Mouse (Mus musculus): ENCODE data around the gene Mkln1.

Gene Mkln1

GRCm38 (mm10) chr6:31399566-31399965 is 1.0 kb downstream of the Mkln1 start:
- DNase-seq = no peak

DNA sequence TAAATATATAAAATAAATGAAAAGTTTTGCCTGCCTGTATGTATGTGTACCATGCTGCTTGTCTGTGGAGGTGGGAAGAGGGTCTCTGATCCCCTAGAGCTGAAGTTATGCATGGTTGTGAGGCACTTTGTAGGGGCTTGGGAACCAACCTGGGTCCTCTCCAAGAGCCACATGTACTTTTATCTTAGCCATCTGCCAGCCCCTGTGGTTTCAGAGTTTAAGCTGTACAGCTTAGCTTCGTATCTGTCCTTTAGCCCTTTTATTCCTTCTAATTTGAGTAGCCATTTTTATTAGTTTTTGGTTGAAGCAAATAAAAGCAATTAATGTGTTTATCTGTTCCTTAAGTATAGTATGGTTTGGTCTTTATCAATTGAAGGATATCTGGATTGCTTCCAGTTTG is 12.5 kb downstream of the Mkln1 start:
- no peak for DNase-seq

DNA sequence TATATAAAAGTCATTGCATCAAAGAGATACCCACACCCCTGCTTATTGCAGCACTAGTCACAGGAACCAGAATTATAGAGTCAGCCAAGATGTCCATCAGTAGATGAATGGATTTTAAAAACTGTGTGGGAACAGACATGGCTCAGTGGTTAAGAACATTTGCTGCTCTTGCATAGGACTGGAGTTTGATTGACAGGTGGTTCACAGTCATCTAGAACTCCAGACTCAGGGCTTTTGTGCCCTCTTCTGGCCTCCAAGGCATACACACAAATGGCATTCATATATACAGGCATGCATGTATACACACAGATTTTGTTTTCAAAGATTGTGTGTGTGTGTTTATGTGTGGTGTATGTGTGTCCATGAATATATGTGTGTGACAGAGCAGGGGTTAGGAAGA is 14.0 kb downstream of the Mkln1 start:
- DNase-seq = no peak

GRCm38 (mm10) chr6:31413556-31413955 is 15.0 kb downstream of the Mkln1 start:
- DNase-seq = no peak

DNA sequence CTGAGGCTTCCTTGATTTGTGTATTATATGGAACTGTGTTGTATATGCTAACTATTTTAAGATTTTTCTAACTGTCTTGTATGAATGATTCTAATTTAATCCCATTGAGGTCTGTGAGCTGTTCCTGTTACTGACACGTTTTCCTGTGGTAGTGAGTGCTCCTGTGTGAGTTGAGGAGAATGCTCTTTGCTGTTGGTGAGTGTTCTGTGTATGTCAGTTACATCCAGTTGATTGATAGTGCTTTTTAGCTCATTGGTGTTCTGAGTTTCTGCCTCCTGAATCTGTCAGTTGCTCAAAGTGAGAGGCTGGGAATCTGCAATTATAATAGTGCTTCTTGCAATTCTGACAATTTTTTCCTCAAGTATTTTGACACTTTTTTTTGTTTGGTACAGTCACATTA is 15.8 kb downstream of the Mkln1 start:
- no peak for DNase-seq

- DNase-seq = no peak
These were observed 26.9 kb downstream of the Mkln1 start for GRCm38 (mm10) chr6:31425428-31425827.

DNA sequence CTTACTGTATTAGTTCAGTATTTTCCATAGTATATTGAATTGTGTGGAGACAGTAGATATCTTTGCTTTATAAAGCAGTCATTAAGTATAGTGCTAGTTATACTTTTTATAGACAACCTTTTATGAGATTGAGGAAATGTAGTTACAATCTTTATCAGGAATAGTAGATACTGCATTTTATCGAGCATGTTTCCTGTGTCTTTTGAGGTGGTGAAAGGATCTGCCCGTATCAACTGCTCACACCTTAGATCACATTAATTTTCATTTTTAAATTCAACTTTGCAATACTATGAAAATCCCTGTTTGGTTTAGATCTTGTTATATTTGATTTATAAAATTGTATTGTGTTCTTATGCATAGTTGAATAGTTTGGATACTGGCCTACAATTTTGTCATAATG is 38.7 kb downstream of the Mkln1 start:
- no peak for DNase-seq

- DNase-seq = no peak
These were observed 46.7 kb downstream of the Mkln1 start for GRCm38 (mm10) chr6:31445258-31445657.

- peak; percentile 12 for DNase-seq
These were observed 55.2 kb downstream of the Mkln1 start for GRCm38 (mm10) chr6:31453735-31454134.

DNA sequence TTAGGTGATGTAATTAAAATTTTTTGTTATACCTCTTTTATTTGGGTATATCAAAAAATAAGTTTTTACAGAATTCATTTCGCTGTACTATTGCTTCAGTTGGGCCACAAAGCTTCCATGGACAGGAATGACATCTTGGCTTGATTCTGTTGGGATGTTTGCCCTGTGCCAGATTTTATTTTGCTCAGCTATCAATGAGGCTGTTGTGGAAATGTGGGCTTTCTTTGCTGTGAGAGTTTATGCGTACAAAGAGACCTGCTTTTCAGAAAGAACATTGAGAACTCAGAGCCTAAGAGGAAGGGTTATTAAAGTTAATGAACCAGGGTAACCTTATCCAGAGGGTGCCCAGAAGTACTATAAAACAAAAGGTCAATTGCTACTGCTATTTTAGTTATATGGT is 56.8 kb downstream of the Mkln1 start:
- DNase-seq = no peak

DNA sequence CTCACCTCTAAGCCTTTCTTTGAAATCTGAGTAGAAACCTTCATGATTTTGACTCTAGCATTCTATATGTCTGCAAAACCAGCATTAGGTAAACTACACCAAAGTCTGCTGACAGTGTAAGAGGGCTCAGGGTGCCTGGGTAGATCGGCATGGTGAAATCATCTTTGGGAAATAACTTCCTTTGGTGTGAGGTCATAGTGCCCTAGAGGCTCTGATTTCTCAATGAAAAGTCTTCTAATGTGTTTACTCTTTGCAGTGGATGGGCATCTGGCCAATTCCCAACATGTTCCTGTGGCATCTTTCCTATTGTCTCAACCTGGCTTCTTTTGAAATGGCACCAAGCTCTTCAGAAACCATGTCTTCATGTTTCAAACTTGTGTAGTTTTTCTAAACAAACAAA is 58.5 kb downstream of the Mkln1 start:
- DNase-seq = no peak

DNA sequence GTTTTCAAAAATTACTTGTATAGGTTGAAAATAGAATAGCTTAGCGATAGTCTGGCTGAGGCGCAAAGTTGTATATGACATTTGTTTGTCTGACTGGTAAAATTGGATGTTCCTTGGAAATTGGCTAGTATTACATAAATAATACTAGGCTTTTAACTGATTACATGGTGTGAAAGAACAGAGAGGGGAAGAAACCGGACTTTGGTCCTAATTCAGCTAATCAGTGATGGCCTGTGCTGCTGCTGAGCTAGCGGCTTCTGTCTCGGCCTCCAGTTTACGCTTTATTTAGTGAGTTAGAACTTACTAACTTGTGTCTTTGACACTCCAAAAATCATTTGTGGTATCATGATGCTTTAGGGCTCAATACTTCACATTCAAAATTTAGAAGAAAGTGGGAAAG is 70.9 kb downstream of the Mkln1 start:
- no peak for DNase-seq

- no peak for DNase-seq
These were observed 79.7 kb downstream of the Mkln1 start for GRCm38 (mm10) chr6:31478221-31478620.

DNA sequence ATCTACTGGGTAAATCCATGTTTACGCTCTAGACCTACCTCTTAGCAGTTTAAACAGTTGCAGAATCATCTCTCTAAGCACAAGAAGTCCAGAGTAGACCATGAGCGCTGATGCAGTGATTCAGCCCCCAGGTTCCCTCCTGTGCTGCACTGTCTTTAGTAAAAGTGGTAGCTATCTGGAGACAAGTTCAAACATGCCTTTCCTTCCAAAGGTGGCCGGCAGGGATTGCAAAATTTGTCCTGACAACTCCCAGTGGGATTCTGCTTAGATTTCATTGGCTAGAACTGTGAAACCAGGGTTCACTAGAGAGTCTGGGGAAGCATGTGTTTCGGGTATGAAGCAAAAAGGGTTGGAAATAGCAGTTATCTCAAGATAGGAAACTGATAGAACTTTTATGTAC is 81.5 kb downstream of the Mkln1 start:
- DNase-seq = no peak

DNA sequence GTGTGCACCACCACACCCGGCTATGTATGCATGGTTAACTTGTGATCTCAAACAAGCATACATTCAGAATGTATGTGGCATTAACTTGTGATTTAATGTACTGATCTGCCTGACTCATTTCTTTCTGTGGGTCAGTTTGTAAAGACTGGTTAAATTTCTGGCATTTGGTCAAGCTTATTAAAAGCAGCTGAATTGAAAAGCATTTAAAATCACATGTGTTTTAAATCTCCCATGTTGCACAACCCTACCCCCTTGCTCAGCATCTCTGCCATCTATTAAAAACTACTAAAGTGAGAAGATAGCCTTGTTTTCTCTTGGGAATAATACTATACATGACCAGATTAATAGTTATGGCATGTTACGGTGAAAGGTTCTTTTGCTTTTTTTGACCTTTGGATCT is 88.1 kb downstream of the Mkln1 start:
- DNase-seq = no peak

- no peak for DNase-seq
These were observed 91.4 kb downstream of the Mkln1 start for GRCm38 (mm10) chr6:31489950-31490349.

DNA sequence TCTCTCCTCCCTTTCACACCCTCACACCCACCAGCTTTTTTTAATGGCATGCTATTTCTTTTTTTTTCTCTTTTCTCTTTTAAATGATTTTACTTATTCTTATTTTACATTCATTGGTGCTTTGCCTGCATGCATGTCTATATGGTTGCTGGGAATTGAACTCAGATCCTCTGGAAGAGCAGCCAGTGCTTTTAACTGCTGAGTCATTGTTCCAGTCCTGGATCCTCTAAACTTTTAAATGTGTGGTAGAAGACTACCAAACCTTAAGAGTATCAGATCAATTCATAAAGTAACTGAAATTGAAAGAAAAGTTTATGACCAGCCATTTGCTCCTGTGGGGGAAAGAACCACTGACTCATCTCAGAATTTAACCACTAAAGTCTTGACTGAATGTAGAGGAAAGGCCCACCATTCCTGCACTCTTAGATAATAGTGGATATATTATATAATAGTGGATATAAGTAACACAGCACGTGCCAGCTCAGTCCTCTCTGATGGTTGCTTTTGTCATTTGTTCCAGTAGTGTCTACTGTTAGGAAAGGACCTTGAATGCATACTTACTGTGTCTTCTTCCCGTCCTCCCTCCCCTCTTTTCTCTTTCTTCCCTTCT is 96.7 kb downstream of the Mkln1 start:
- DNase-seq = no peak

DNA sequence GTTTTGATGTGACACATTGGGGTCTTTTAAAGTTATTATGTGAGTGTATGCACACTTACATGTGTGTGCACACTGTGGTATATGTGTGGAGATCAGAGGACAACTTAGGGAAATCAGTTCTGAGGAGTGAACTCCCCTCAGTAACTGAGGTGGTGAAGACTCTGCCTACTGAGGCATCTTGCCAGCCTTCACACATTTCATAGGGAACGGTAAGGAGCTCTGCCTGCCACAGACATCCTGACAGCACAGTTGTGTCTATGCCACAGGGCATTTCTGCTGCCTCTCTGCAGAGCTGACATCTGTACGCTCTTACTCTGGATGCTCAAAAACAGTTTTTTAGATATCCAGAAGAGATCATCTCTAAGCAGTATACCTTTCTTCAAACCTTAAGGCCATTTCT is 97.7 kb downstream of the Mkln1 start:
- DNase-seq = no peak

- no peak for DNase-seq
These were observed 101.3 kb downstream of the Mkln1 start for GRCm38 (mm10) chr6:31499836-31500235.

DNA sequence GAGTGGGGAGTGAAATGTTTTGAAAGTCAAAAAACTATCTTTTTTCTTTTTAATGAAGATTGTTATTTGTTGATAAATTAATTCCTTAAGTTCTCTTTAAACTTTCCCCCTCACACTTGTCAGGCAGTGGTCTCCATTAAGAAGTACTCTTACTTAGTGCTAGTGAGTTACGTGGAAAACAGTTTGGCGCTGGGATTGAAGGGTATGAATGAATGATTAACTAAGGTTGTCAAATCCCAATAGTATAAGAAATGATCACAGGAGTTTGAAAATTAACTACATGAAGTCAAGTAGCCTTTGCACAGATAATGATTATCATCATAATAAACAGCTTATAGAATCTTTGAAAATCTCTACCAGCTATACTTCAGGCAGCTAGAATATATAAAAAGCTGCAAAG is 101.7 kb downstream of the Mkln1 start:
- DNase-seq = no peak

DNA sequence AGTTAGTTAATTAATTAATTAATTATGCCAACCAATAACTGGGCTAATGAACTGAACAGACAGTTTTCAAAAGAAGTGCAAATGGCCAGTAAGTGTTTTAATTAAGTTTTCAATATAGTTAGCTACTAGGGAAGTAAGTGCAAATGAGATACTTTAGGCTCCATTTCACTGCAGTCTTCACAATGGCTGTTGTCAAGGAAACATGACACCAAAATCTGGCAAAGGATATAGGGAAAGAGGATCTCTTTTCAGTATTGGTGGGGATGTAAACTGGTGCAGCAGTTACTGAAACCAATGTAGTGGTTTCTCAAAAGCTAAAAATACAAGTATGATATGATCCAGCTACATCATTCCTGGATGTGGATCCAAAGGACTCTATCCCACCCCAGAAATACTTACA is 102.2 kb downstream of the Mkln1 start:
- no peak for DNase-seq

GRCm38 (mm10) chr6:31502614-31503013 is 104.1 kb downstream of the Mkln1 start:
- DNase-seq = no peak

GRCm38 (mm10) chr6:31513726-31514125 is 115.2 kb downstream of the Mkln1 start:
- no peak for DNase-seq

- no peak for DNase-seq
These were observed 119.3 kb downstream of the Mkln1 start for GRCm38 (mm10) chr6:31517681-31518337.

- no peak for DNase-seq
These were observed 119.8 kb downstream of the Mkln1 start for GRCm38 (mm10) chr6:31518338-31518698.

Measured in cerebellum, adult 11 months (tissue).